Mouse (Mus musculus) lung, postnatal 0 days (tissue): ENCODE measurements around the gene Snrnp40.

ENCODE experiments used
- CTCF ChIP-seq: IDR thresholded peaks from 2 replicates; pipeline ENCODE4 v1.5.1; 2016; ENCODE audit warnings: antibody characterized with exemption, mild to moderate bottlenecking
- EP300 ChIP-seq: IDR thresholded peaks from 2 replicates; pipeline ENCODE4 v1.6.1; 2016; ENCODE audit warnings: antibody characterized with exemption, mild to moderate bottlenecking, control low read depth

GRCm38 (mm10) chr4:130323607-130324006 is 36.3 kb upstream of the Snrnp40 start:
- no peak for TF ChIP-seq EP300
- TF ChIP-seq CTCF, result no peak
